Mouse (Mus musculus): Measurements from ENCODE around the gene Mettl1.

- no peak for TF ChIP-seq CTCF (IDR thresholded peaks at IDR 0.05; ENCODE audit: low read depth, low read length)
- no peak for TF ChIP-seq GATA1 (IDR thresholded peaks at IDR 0.05; ENCODE audit: borderline replicate concordance, low read length)
- no peak for TF ChIP-seq TAL1 (conservative IDR thresholded peaks at IDR 0.05; ENCODE audit: low read depth, low read length)
- TF ChIP-seq POLR2AphosphoS5 (IDR thresholded peaks at IDR 0.05; ENCODE audit: insufficient replicate concordance, low read depth, low read length) = peak; percentile 76; the same call in 1 of the 2 replicates
- TF ChIP-seq GATA2 (IDR thresholded peaks at IDR 0.05; ENCODE audit: borderline replicate concordance, low read depth, low read length) = no peak
Measured at GRCm38 (mm10) chr10:127069281-127070189, 28.3 kb downstream of the Mettl1 start.

Measured in G1E (cell line).